Mouse (Mus musculus) midbrain, embryonic 10.5 days (tissue): ENCODE results near the gene Ccr7. TPM values are rescaled to one million over a fixed set of nuclear protein-coding genes. Genes with fewer than 3 reads are reported as not detected.

ENCODE experiments used
- DNase-seq: peaks from one replicate; pipeline ENCODE4 v3.0.0-alpha.2; 2017; ENCODE audit warnings: low spot score
- H3K27ac ChIP-seq: fragments of 300-500 bp; sonication (generic); replicated peaks from 2 replicates; pipeline ENCODE4 v1.5.1; 2016; ENCODE audit warnings: mild to moderate bottlenecking
- H3K27me3 ChIP-seq: fragments of 300-500 bp; sonication (generic); 2 replicates; pipeline ENCODE4 v1.6.1; 2016; ENCODE audit warnings: low read depth, mild to moderate bottlenecking; ENCODE audit not compliant: poor library complexity, severe bottlenecking
- H3K36me3 ChIP-seq: fragments of 300-500 bp; sonication (generic); 2 replicates; pipeline ENCODE4 v1.6.1; 2016; ENCODE audit warnings: mild to moderate bottlenecking, moderate library complexity
- H3K4me1 ChIP-seq: fragments of 300-500 bp; sonication (generic); 2 replicates; pipeline ENCODE4 v1.6.1; 2016
- H3K4me3 ChIP-seq: fragments of 300-500 bp; sonication (generic); 2 replicates; pipeline ENCODE4 v1.5.1; 2016; ENCODE audit warnings: mild to moderate bottlenecking, moderate library complexity
- H3K9me3 ChIP-seq: fragments of 300-500 bp; sonication (generic); replicated peaks from 2 replicates; pipeline ENCODE4 v1.6.1; 2016; ENCODE audit warnings: mild to moderate bottlenecking
- WGBS: fragments of 180-500 bp; shearing (Covaris S2); methylation state at CpG from one replicate; pipeline ENCODE4 v1.1.7; 2016; 5-methylcytosine and 5-hydroxymethylcytosine counted together
- polyA plus RNA-seq: library from polyadenylated mRNA; unstranded; fragments of >200 nt; fragmentation: Nextera tagmentation; extraction: Ambion mirVana; gene quantifications from 2 replicates; pipeline ENCODE4 v1.2.1, GENCODE M21; 2016

The Ccr7 gene
- polyA plus RNA-seq, 1 experiment from 2014 or later: 0.14 TPM

- Histone ChIP-seq H3K27ac (peak overlapping the region; percentile 83), H3K9me3 (no peaks in the 10 kb centered on the region), H3K36me3 (no peaks in the 10 kb centered on the region), H3K4me1 (peaks cover 62% of the 10 kb centered on the region), H3K4me3 (peak overlapping the region; percentile 38), H3K27me3 (no peaks in the 10 kb centered on the region)
- no peak for DNase-seq
- 40% methylated on average over 12 of the region's 12 CpGs for WGBS
Measured at GRCm38 (mm10) chr11:99131463-99131840, 23.4 kb downstream of the Ccr7 start.

GRCm38 (mm10) chr11:99130736-99131462 lies 24.0 kb downstream of the Ccr7 start:
- H3K27me3 ChIP-seq: no peaks in the 10 kb centered on the region
- H3K9me3 ChIP-seq: no peaks in the 10 kb centered on the region
- DNase-seq: no peak
- H3K4me3 ChIP-seq: no peak overlapping the region
- 71% methylated on average over 5 of the region's 5 CpGs for WGBS
- no peaks in the 10 kb centered on the region for H3K36me3 ChIP-seq
- peaks cover 64% of the 10 kb centered on the region for H3K4me1 ChIP-seq
- peak overlapping the region; percentile 83 for H3K27ac ChIP-seq

GRCm38 (mm10) chr11:99129287-99129686 lies 25.6 kb downstream of the Ccr7 start:
- DNase-seq: no peak
- no peak overlapping the region for H3K27ac ChIP-seq
- H3K9me3 ChIP-seq: no peaks in the 10 kb centered on the region
- H3K4me3 ChIP-seq: no peak overlapping the region
- no peaks in the 10 kb centered on the region for H3K27me3 ChIP-seq
- peaks cover 66% of the 10 kb centered on the region for H3K4me1 ChIP-seq
- 65% methylated on average over 2 of the region's 2 CpGs for WGBS
- no peaks in the 10 kb centered on the region for H3K36me3 ChIP-seq

GRCm38 (mm10) chr11:99127785-99128682 lies 26.8 kb downstream of the Ccr7 start:
- no peak for DNase-seq
- Histone ChIP-seq H3K4me1 (peaks cover 59% of the 10 kb centered on the region), H3K4me3 (no peak overlapping the region), H3K36me3 (no peaks in the 10 kb centered on the region), H3K9me3 (0 out of 2 replicates have a peak, but pooled peaks cover 4% of the 10 kb centered on the region), H3K27me3 (no peaks in the 10 kb centered on the region), H3K27ac (peak overlapping the region; percentile 28)
- WGBS: 88% methylated on average over 18 of the region's 18 CpGs

- WGBS: 40% methylated on average over 5 of the region's 5 CpGs
- Histone ChIP-seq H3K36me3 (no peaks in the 10 kb centered on the region), H3K27me3 (no peaks in the 10 kb centered on the region), H3K4me3 (no peak overlapping the region), H3K27ac (peak overlapping the region; percentile 74), H3K9me3 (0 out of 2 replicates have a peak, but pooled peaks cover 4% of the 10 kb centered on the region), H3K4me1 (peaks cover 56% of the 10 kb centered on the region)
- no peak for DNase-seq
Measured at GRCm38 (mm10) chr11:99126482-99127253, 28.2 kb downstream of the Ccr7 start.

GRCm38 (mm10) chr11:99124635-99125029 lies 30.2 kb downstream of the Ccr7 start:
- peak overlapping the region; percentile 39; the same call in 1 of the 2 replicates for H3K27ac ChIP-seq
- no peaks in the 10 kb centered on the region for H3K27me3 ChIP-seq
- peaks cover 62% of the 10 kb centered on the region for H3K4me1 ChIP-seq
- no peak overlapping the region for H3K4me3 ChIP-seq
- no peak for DNase-seq
- H3K9me3 ChIP-seq: 0 out of 2 replicates have a peak, but pooled peaks cover 4% of the 10 kb centered on the region
- 53% methylated on average over 10 of the region's 10 CpGs for WGBS
- H3K36me3 ChIP-seq: no peaks in the 10 kb centered on the region

- H3K4me3 ChIP-seq: no peak overlapping the region
- WGBS: 41% methylated on average over 15 of the region's 15 CpGs
- H3K36me3 ChIP-seq: no peaks in the 10 kb centered on the region
- H3K27ac ChIP-seq: no peak overlapping the region
- 0 out of 2 replicates have a peak, but pooled peaks cover 4% of the 10 kb centered on the region for H3K9me3 ChIP-seq
- peak; percentile 63 for DNase-seq
- H3K27me3 ChIP-seq: no peaks in the 10 kb centered on the region
- H3K4me1 ChIP-seq: peaks cover 67% of the 10 kb centered on the region
Measured at GRCm38 (mm10) chr11:99123977-99124634, 30.8 kb downstream of the Ccr7 start.

- Histone ChIP-seq H3K27ac (no peak overlapping the region), H3K4me3 (no peak overlapping the region), H3K9me3 (peaks cover 4% of the 10 kb centered on the region; the same call in 1 of the 2 replicates), H3K27me3 (no peaks in the 10 kb centered on the region), H3K36me3 (no peaks in the 10 kb centered on the region), H3K4me1 (peaks cover 67% of the 10 kb centered on the region)
- DNase-seq: no peak
- 85% methylated on average over 3 of the region's 3 CpGs for WGBS
Measured at GRCm38 (mm10) chr11:99122703-99123102, 32.2 kb downstream of the Ccr7 start.

- DNase-seq: peak; percentile 36
- no peaks in the 10 kb centered on the region for H3K27me3 ChIP-seq
- H3K36me3 ChIP-seq: no peaks in the 10 kb centered on the region
- 0 out of 2 replicates have a peak overlapping the region, but pooled peaks have one; percentile 14 for H3K4me3 ChIP-seq
- 51% methylated on average over 14 of the region's 14 CpGs for WGBS
- peaks cover 56% of the 10 kb centered on the region for H3K4me1 ChIP-seq
- peak overlapping the region; percentile 74 for H3K27ac ChIP-seq
- H3K9me3 ChIP-seq: peaks cover 4% of the 10 kb centered on the region; the same call in 1 of the 2 replicates
Measured at GRCm38 (mm10) chr11:99121218-99121631, 33.7 kb downstream of the Ccr7 start.

- WGBS: 50% methylated on average over 20 of the region's 20 CpGs
- Histone ChIP-seq H3K4me3 (0 out of 2 replicates have a peak overlapping the region, but pooled peaks have one; percentile 14), H3K4me1 (peaks cover 53% of the 10 kb centered on the region), H3K9me3 (peaks cover 4% of the 10 kb centered on the region; the same call in 1 of the 2 replicates), H3K36me3 (no peaks in the 10 kb centered on the region), H3K27me3 (no peaks in the 10 kb centered on the region), H3K27ac (peak overlapping the region; percentile 74)
- DNase-seq: peak; percentile 46
Measured at GRCm38 (mm10) chr11:99120524-99121217, 34.2 kb downstream of the Ccr7 start.

- Histone ChIP-seq H3K27ac (no peak overlapping the region), H3K4me3 (no peak overlapping the region), H3K4me1 (peaks cover 37% of the 10 kb centered on the region), H3K36me3 (no peaks in the 10 kb centered on the region), H3K9me3 (peaks cover 4% of the 10 kb centered on the region; the same call in 1 of the 2 replicates), H3K27me3 (no peaks in the 10 kb centered on the region)
- no peak for DNase-seq
- WGBS: 89% methylated on average over 7 of the region's 7 CpGs
Measured at GRCm38 (mm10) chr11:99118963-99119362, 35.9 kb downstream of the Ccr7 start.
